Mouse (Mus musculus): Measurements from ENCODE around the gene Nudt3.

GRCm38 (mm10) chr17:27568228-27568627, 55.1 kb downstream of the Nudt3 start:
- no peak for TF ChIP-seq USF1 (IDR thresholded peaks at IDR 0.05; ENCODE audit: low read depth, low read length)
- TF ChIP-seq EP300 (IDR thresholded peaks at IDR 0.05; ENCODE audit: low read length) = no peak
- TF ChIP-seq CTCF (conservative IDR thresholded peaks at IDR 0.05 in 1 of 2, IDR thresholded peaks at IDR 0.05 in 1 of 2; ENCODE audit: low read depth in 2 of 2, low read length in 2 of 2) = no peak
- no peak for TF ChIP-seq HCFC1 (IDR thresholded peaks at IDR 0.05; ENCODE audit: low read depth, low read length)
- TF ChIP-seq MEF2A (IDR thresholded peaks at IDR 0.05; ENCODE audit: borderline replicate concordance, low read depth, low read length) = no peak
- TF ChIP-seq MAX (IDR thresholded peaks at IDR 0.05; ENCODE audit: low read length) = no peak
- TF ChIP-seq MYC (IDR thresholded peaks at IDR 0.05; ENCODE audit: low read depth, low read length) = no peak
